ENCODE assay signal across 11 mouse cellular contexts in genomic region chr2:158316371-158316770, GRCm38 (mm10). TPM values are rescaled to one million over a fixed set of nuclear protein-coding genes. Genes with fewer than 3 reads are reported as not detected.
A peak's percentile ranks its signal among the peaks of the same experiment; 100 is the strongest.
DNase-seq lines count a peak whose midpoint lies in the region; ATAC-seq and TF ChIP-seq lines count a peak whose summit lies in the region.
"Had no signal": no experiment of that assay in that cellular context is flagged by ENCODE, and none has a peak within 500 bp of the region (broad histone marks: within the 10 kb centered on the region; RNA-seq: fewer than 3 reads in every experiment).

No protein-coding gene starts in this region.

- H3K9ac ChIP-seq in ES-E14 (ENCODE audit: insufficient read depth, low read depth, low read length, poor library complexity, severe bottlenecking), result no peak overlapping the region
- H3K9ac ChIP-seq: limb, embryonic 13.5 days had no signal

- in situ Hi-C loops in ES-E14 (cut with MboI; ENCODE audit: low sequenced_read_pairs in 2 of 2, unreplicated experiment in 2 of 2), result no loop called here

- peak; percentile 20 for DNase-seq in kidney, adult 2 months
- DNase-seq in kidney, adult 11 months, result no peak
- DNase-seq in 416B (ENCODE audit: low read depth) (peak; percentile 41), ES-E14 (ENCODE audit: low read depth, low spot score) (peak; percentile 59)
- peak; percentile 43 for DNase-seq in kidney, postnatal 10 days
- no peak for DNase-seq in urinary bladder, postnatal 36 days (ENCODE audit: low spot score in 2 of 2)
- DNase-seq in layer of hippocampus, adult 9-10 months (ENCODE audit: low spot score), result no peak

- no peaks in the 10 kb centered on the region for H3K4me1 ChIP-seq in kidney, adult 2 months (ENCODE audit: control insufficient read depth, insufficient read depth, low read length)
- peaks cover 0 to 2% of the 10 kb centered on the region in 2 experiments; a peak in 1 of 4 replicates for H3K4me1 ChIP-seq in ES-E14 (ENCODE audit: control insufficient read depth in 2 of 2, insufficient read depth in 2 of 2, low read length in 2 of 2, poor library complexity in 1 of 2)

- H3K9me3 ChIP-seq in ES-E14 (ENCODE audit: control insufficient read depth, insufficient read depth, low read depth, low read length), result no peaks in the 10 kb centered on the region
- H3K9me3 ChIP-seq: hindbrain, embryonic 10.5 days; limb, embryonic 13.5 days had no signal

- no peaks in the 10 kb centered on the region for H3K27me3 ChIP-seq in kidney, adult 2 months (replicated peaks; ENCODE audit: control insufficient read depth, insufficient read depth, low read length)
- H3K27me3 ChIP-seq: limb, embryonic 13.5 days had no signal

- no peak overlapping the region for H3K4me3 ChIP-seq in kidney, adult 2 months (ENCODE audit: insufficient read depth, low read depth, low read length)
- no peak overlapping the region for H3K4me3 ChIP-seq in ES-E14 (ENCODE audit: insufficient read depth in 1 of 2, low read depth in 1 of 2, low read length in 2 of 2, poor library complexity in 1 of 2, severe bottlenecking in 1 of 2)
- H3K4me3 ChIP-seq: hindbrain, embryonic 10.5 days; limb, embryonic 13.5 days had no signal

- TF ChIP-seq CTCF in kidney, adult 2 months (conservative IDR thresholded peaks at IDR 0.05; ENCODE audit: insufficient read depth, insufficient read length, low read depth, low read length), result peak; percentile 60

- H3K27ac ChIP-seq in kidney, adult 2 months (ENCODE audit: insufficient read depth, low read depth, low read length), result no peak overlapping the region
- no peak overlapping the region for H3K27ac ChIP-seq in ES-E14 (ENCODE audit: insufficient read depth, low read depth, low read length, poor library complexity, severe bottlenecking)
- H3K27ac ChIP-seq: hindbrain, embryonic 10.5 days; limb, embryonic 13.5 days had no signal

- TF ChIP-seq POLR2A in kidney, adult 2 months (IDR thresholded peaks at IDR 0.05; ENCODE audit: low read depth, low read length), result no peak

- no peak for ATAC-seq in inflammation-experienced regulatory T-cells, adult 6 months

- H3K36me3 ChIP-seq in kidney, adult 2 months (ENCODE audit: control insufficient read depth, insufficient read depth, low read length), result no peaks in the 10 kb centered on the region
- H3K36me3 ChIP-seq in ES-E14 (ENCODE audit: control insufficient read depth, insufficient read depth, low read length, poor library complexity, severe bottlenecking), result no peaks in the 10 kb centered on the region
- H3K36me3 ChIP-seq: hindbrain, embryonic 10.5 days; limb, embryonic 13.5 days had no signal

- WGBS in kidney, adult 2 months, result 68% methylated on average over 8 of the region's 8 CpGs

TF ChIP-seq in ES-E14, 5 proteins besides CTCF, POLR2A, EP300 and RAD21:
- TF ChIP-seq MAFK (IDR thresholded peaks at IDR 0.05; ENCODE audit: insufficient read depth, low read depth, low read length) (no peak), CHD2 (IDR thresholded peaks at IDR 0.05; ENCODE audit: low read depth, low read length) (no peak), HCFC1 (IDR thresholded peaks at IDR 0.05; ENCODE audit: borderline replicate concordance, insufficient read depth, low read length) (no peak), ZNF384 (IDR thresholded peaks at IDR 0.05; ENCODE audit: low read depth, low read length) (no peak), ZC3H11A (IDR thresholded peaks at IDR 0.05; ENCODE audit: borderline replicate concordance, low read depth, low read length) (no peak)

RNA-seq across cellular contexts. Expression of gene Lbp, which starts 10.1 kb away (rescaled TPM):
- polyA plus RNA-seq in kidney, adult 2 months (2012; rRNA removed), result 19.8 and 27.2 TPM in 2 replicates
- 0.18 and 0.32 TPM in 2 replicates for total RNA-seq in ES-E14 (2012; rRNA removed)
- polyA plus RNA-seq in inflammation-experienced regulatory T-cells, adult 6 months (2017; shearing (Covaris generic)), result 1 to 10 TPM in 1 of 3 experiments, not detected in 2; 1.0 TPM

RNA-seq across cellular contexts. Expression of gene Bpi, which starts 58.5 kb away (rescaled TPM):
- 0.06 and 0.07 TPM in 2 replicates for polyA plus RNA-seq in kidney, adult 2 months (2012; rRNA removed)
- total RNA-seq in ES-E14 (2012; rRNA removed), result 0.16 and 0.31 TPM in 2 replicates
- polyA plus RNA-seq in inflammation-experienced regulatory T-cells, adult 6 months (2017; shearing (Covaris generic)), result not detected
- polyA plus RNA-seq: forebrain, embryonic 16.5 days; hindbrain, embryonic 10.5 days; limb, embryonic 13.5 days had no signal

RNA-seq across cellular contexts. Expression of gene Snhg11, which starts 59.1 kb away (rescaled TPM):
- 35.3 and 58.4 TPM in 2 replicates for polyA plus RNA-seq in kidney, adult 2 months (2012; rRNA removed)
- total RNA-seq in ES-E14 (2012; rRNA removed), result 15.9 and 25.2 TPM in 2 replicates
- under 1 TPM in 2 of 3 experiments, not detected in 1; 0.10 to 0.11 TPM for polyA plus RNA-seq in inflammation-experienced regulatory T-cells, adult 6 months (2017; shearing (Covaris generic))

Comparison
In these comparisons a context has a peak if more than half of its experiments do, and no peak if none do; other contexts are left out.
1. DNase-seq: peak in kidney, adult 2 months (single experiment), 416B (single experiment), ES-E14 (single experiment) and kidney, postnatal 10 days (single experiment); none in kidney, adult 11 months (single experiment), urinary bladder, postnatal 36 days (0 of 2) and layer of hippocampus, adult 9-10 months (single experiment).
2. RNA of gene Lbp, which starts 10.1 kb away (polyA plus RNA-seq): 19.8 to 27.2 TPM in kidney, adult 2 months; 1.0 TPM in inflammation-experienced regulatory T-cells, adult 6 months; every median in the first group is over 10 times any median in the second.
3. RNA of gene Snhg11, which starts 59.1 kb away (polyA plus RNA-seq): 35.3 to 58.4 TPM in kidney, adult 2 months; 0.10 to 0.11 TPM in inflammation-experienced regulatory T-cells, adult 6 months; every median in the first group is over 10 times any median in the second.